Mouse (Mus musculus): ENCODE results near the gene Zfp131. TPM values are rescaled to one million over a fixed set of nuclear protein-coding genes. Genes with fewer than 3 reads are reported as not detected.

The Zfp131 gene
- total and polyA plus RNA-seq, 3 experiments, result 31.3 to 61.4 (median 49.3) TPM

GRCm38 (mm10) chr13:119731448-119731847 lies 59.2 kb downstream of the Zfp131 start:
- Histone ChIP-seq H3K27me3 (replicated peaks) (no peaks in the 10 kb centered on the region), H3K9ac (ENCODE audit: insufficient read depth, low read depth) (no peak overlapping the region), H3K9me3 (replicated peaks; ENCODE audit: low read length) (no peaks in the 10 kb centered on the region), H3K4me2 (ENCODE audit: insufficient read depth, low read depth, poor library complexity, severe bottlenecking) (no peak overlapping the region), H3K36me3 (replicated peaks in 1 of 2; ENCODE audit: control insufficient read depth in 1 of 2, insufficient read depth in 1 of 2, low read length in 1 of 2) (no peaks in the 10 kb centered on the region), H3K4me1 (ENCODE audit: control insufficient read depth in 1 of 2, insufficient read depth in 2 of 2) (peaks cover 2 to 26% of the 10 kb centered on the region in 2 experiments), H3K79me2 (replicated peaks; ENCODE audit: control insufficient read depth, extremely low read depth, insufficient read depth, poor library complexity, severe bottlenecking) (no peaks in the 10 kb centered on the region), H3K27ac (ENCODE audit: insufficient read depth, low read depth) (no peak overlapping the region), H3K4me3 (replicated peaks in 1 of 3; ENCODE audit: low read depth in 2 of 3, low read length in 2 of 3, poor library complexity in 1 of 3) (no peak overlapping the region)
- dilution Hi-C loops (cut with MboI; ENCODE audit: extremely low pct_ligation_motif_present, extremely low pct_unique_long_range_greater_than_20kb, low sequenced_read_pairs) (no loop called here), in situ Hi-C loops (cut with MboI; ENCODE audit: low pct_ligation_motif_present, low pct_unique_long_range_greater_than_20kb, low sequenced_read_pairs) (loop anchor here (25.0 kb wide), 1 partner anchor 106 kb away; the partner anchor contains the start of genes AF067063 and D13Ertd608e)
- no peak for TF ChIP-seq RCOR1 (conservative IDR thresholded peaks at IDR 0.05; ENCODE audit: low read depth, low read length)
- TF ChIP-seq E2F4 (IDR thresholded peaks at IDR 0.05; ENCODE audit: insufficient replicate concordance, low read depth, low read length), result no peak
- TF ChIP-seq JUN (IDR thresholded peaks at IDR 0.05; ENCODE audit: insufficient read depth, low read depth, low read length), result no peak
- no peak for TF ChIP-seq ETS1 (conservative IDR thresholded peaks at IDR 0.05; ENCODE audit: low read depth, low read length)
- no peak for TF ChIP-seq KAT2A (IDR thresholded peaks at IDR 0.05; ENCODE audit: insufficient replicate concordance, low read length)
- TF ChIP-seq BHLHE40 (IDR thresholded peaks at IDR 0.05; ENCODE audit: low read depth, low read length), result no peak
- TF ChIP-seq TBP (conservative IDR thresholded peaks at IDR 0.05; ENCODE audit: low read depth, low read length), result no peak
- TF ChIP-seq MAZ (IDR thresholded peaks at IDR 0.05; ENCODE audit: low read depth, low read length), result no peak
- no peak for TF ChIP-seq CTCF (conservative IDR thresholded peaks at IDR 0.05 in 1 of 2, IDR thresholded peaks at IDR 0.05 in 1 of 2; ENCODE audit: low read depth in 2 of 2, low read length in 2 of 2)
- TF ChIP-seq USF1 (IDR thresholded peaks at IDR 0.05; ENCODE audit: low read depth, low read length), result no peak
- TF ChIP-seq ZNF384 (IDR thresholded peaks at IDR 0.05; ENCODE audit: low read depth, low read length), result no peak
- TF ChIP-seq MAX (IDR thresholded peaks at IDR 0.05; ENCODE audit: low read length), result no peak
- TF ChIP-seq UBTF (IDR thresholded peaks at IDR 0.05; ENCODE audit: low read depth, low read length), result no peak
- no peak for TF ChIP-seq PAX5 (IDR thresholded peaks at IDR 0.05; ENCODE audit: low read length)
- no peak for TF ChIP-seq GABPA (IDR thresholded peaks at IDR 0.05; ENCODE audit: insufficient replicate concordance, low read depth, low read length)
- TF ChIP-seq IRF4 (IDR thresholded peaks at IDR 0.05; ENCODE audit: low read depth, low read length), result no peak
- TF ChIP-seq MEF2A (IDR thresholded peaks at IDR 0.05; ENCODE audit: borderline replicate concordance, low read depth, low read length), result no peak
- no peak for TF ChIP-seq MXI1 (IDR thresholded peaks at IDR 0.05; ENCODE audit: low read depth, low read length)
- no peak for TF ChIP-seq USF2 (conservative IDR thresholded peaks at IDR 0.05; ENCODE audit: low read depth, low read length)
- no peak for TF ChIP-seq RAD21 (IDR thresholded peaks at IDR 0.05; ENCODE audit: low read depth, low read length)
- no peak for DNase-seq (ENCODE audit: extremely low read depth)

GRCm38 (mm10) chr13:119729406-119729805 lies 61.3 kb downstream of the Zfp131 start:
- no peak overlapping the region for H3K27ac ChIP-seq (ENCODE audit: insufficient read depth, low read depth)
- H3K9me3 ChIP-seq (replicated peaks; ENCODE audit: low read length), result no peaks in the 10 kb centered on the region
- H3K79me2 ChIP-seq (replicated peaks; ENCODE audit: control insufficient read depth, extremely low read depth, insufficient read depth, poor library complexity, severe bottlenecking), result no peaks in the 10 kb centered on the region
- TF ChIP-seq MEF2A (IDR thresholded peaks at IDR 0.05; ENCODE audit: borderline replicate concordance, low read depth, low read length) (no peak), MXI1 (IDR thresholded peaks at IDR 0.05; ENCODE audit: low read depth, low read length) (no peak), JUN (IDR thresholded peaks at IDR 0.05; ENCODE audit: insufficient read depth, low read depth, low read length) (no peak), CTCF (conservative IDR thresholded peaks at IDR 0.05 in 1 of 2, IDR thresholded peaks at IDR 0.05 in 1 of 2; ENCODE audit: low read depth in 2 of 2, low read length in 2 of 2) (no peak), ZC3H11A (IDR thresholded peaks at IDR 0.05; ENCODE audit: low read depth, low read length) (no peak), SMC3 (IDR thresholded peaks at IDR 0.05; ENCODE audit: low read depth, low read length) (no peak), HCFC1 (IDR thresholded peaks at IDR 0.05; ENCODE audit: low read depth, low read length) (no peak), NRF1 (IDR thresholded peaks at IDR 0.05; ENCODE audit: low read depth, low read length) (no peak), CHD2 (IDR thresholded peaks at IDR 0.05; ENCODE audit: low read length) (no peak), MYC (IDR thresholded peaks at IDR 0.05; ENCODE audit: low read depth, low read length) (no peak), NELFE (IDR thresholded peaks at IDR 0.05; ENCODE audit: low read depth, low read length) (no peak), MAFK (IDR thresholded peaks at IDR 0.05; ENCODE audit: insufficient replicate concordance, low read length) (no peak), IRF4 (IDR thresholded peaks at IDR 0.05; ENCODE audit: low read depth, low read length) (no peak), POLR2A (IDR thresholded peaks at IDR 0.05; ENCODE audit: low read depth, low read length) (no peak), ETS1 (conservative IDR thresholded peaks at IDR 0.05; ENCODE audit: low read depth, low read length) (no peak)
- DNase-seq (ENCODE audit: extremely low read depth), result peak; percentile 46
- in situ Hi-C loops (cut with MboI; ENCODE audit: low pct_ligation_motif_present, low pct_unique_long_range_greater_than_20kb, low sequenced_read_pairs), result loop anchor here (5.0 to 25.0 kb wide), 2 partner anchors 92 to 108 kb away; partner anchors contain the start of genes AF067063 and D13Ertd608e
- no peak overlapping the region for H3K4me3 ChIP-seq (replicated peaks in 1 of 3; ENCODE audit: low read depth in 2 of 3, low read length in 2 of 3, poor library complexity in 1 of 3)
- dilution Hi-C loops (cut with MboI; ENCODE audit: extremely low pct_ligation_motif_present, extremely low pct_unique_long_range_greater_than_20kb, low sequenced_read_pairs), result no loop called here
- no peak overlapping the region for H3K4me2 ChIP-seq (ENCODE audit: insufficient read depth, low read depth, poor library complexity, severe bottlenecking)
- H3K36me3 ChIP-seq (replicated peaks in 1 of 2; ENCODE audit: control insufficient read depth in 1 of 2, insufficient read depth in 1 of 2, low read length in 1 of 2), result no peaks in the 10 kb centered on the region
- no peak overlapping the region for H3K9ac ChIP-seq (ENCODE audit: insufficient read depth, low read depth)
- H3K4me1 ChIP-seq (ENCODE audit: control insufficient read depth in 1 of 2, insufficient read depth in 2 of 2), result peaks cover 2 to 20% of the 10 kb centered on the region in 2 experiments
- no peaks in the 10 kb centered on the region for H3K27me3 ChIP-seq (replicated peaks)
